Mouse (Mus musculus) lung, embryonic 14.5 days (tissue): ENCODE measurements around the gene Spock2. TPM values are rescaled to one million over a fixed set of nuclear protein-coding genes. Genes with fewer than 3 reads are reported as not detected.

Experiments
- ATAC-seq: fragments of 200-750 bp; cut with Nextera tagmentation; 2 replicates; pipeline ENCODE4 v1.8.0; 2017; ENCODE audit warnings: mild to moderate bottlenecking, moderate TSS enrichment, moderate library complexity; ENCODE audit not compliant: insufficient read depth
- DNase-seq: peaks from one replicate; pipeline ENCODE4 v3.0.0-alpha.2; 2015
- H3K27ac ChIP-seq: fragments of 300-500 bp; sonication (generic); 2 replicates; pipeline ENCODE4 v1.5.1; 2014; ENCODE audit warnings: low read depth, mild to moderate bottlenecking, moderate library complexity
- H3K27me3 ChIP-seq: fragments of 300-500 bp; sonication (generic); 2 replicates; pipeline ENCODE4 v1.6.1; 2014; ENCODE audit warnings: low read length, control low read depth; ENCODE audit not compliant: insufficient read depth
- H3K36me3 ChIP-seq: fragments of 300-500 bp; sonication (generic); 2 replicates; pipeline ENCODE4 v1.6.1; 2014; ENCODE audit warnings: control low read depth; ENCODE audit not compliant: insufficient read depth
- H3K4me1 ChIP-seq: fragments of 300-500 bp; sonication (generic); 2 replicates; pipeline ENCODE4 v1.6.1; 2014; ENCODE audit warnings: antibody characterized with exemption, control low read depth; ENCODE audit not compliant: insufficient read depth
- H3K4me2 ChIP-seq: fragments of 300-500 bp; sonication (generic); 2 replicates; pipeline ENCODE4 v1.6.1; 2014; ENCODE audit warnings: mild to moderate bottlenecking
- H3K4me3 ChIP-seq: fragments of 300-500 bp; sonication (generic); 2 replicates; pipeline ENCODE4 v1.5.1; 2014; ENCODE audit warnings: low read depth, low read length
- H3K9ac ChIP-seq: fragments of 300-500 bp; sonication (generic); 2 replicates; pipeline ENCODE4 v1.6.1; 2014
- H3K9me3 ChIP-seq: fragments of 300-500 bp; sonication (generic); 2 replicates; pipeline ENCODE4 v1.6.1; 2016; ENCODE audit warnings: low read depth, low read length, control low read depth
- CTCF ChIP-seq: IDR thresholded peaks from 2 replicates; pipeline ENCODE4 v1.5.1; 2016; ENCODE audit warnings: antibody characterized with exemption, low read depth
- WGBS: fragments of 180-500 bp; shearing (Covaris S2); extraction: QIAGEN DNeasy Blood & Tissue Kit; methylation state at CpG from one replicate; pipeline ENCODE4 v1.1.7; 2014; 5-methylcytosine and 5-hydroxymethylcytosine counted together
- polyA plus RNA-seq: library from polyadenylated mRNA; unstranded; fragments of >200 nt; fragmentation: Nextera tagmentation; extraction: Ambion mirVana; gene quantifications from 2 replicates; pipeline ENCODE4 v1.2.1, GENCODE M21; 2014

Gene Spock2
- polyA plus RNA-seq, 1 experiment from 2014 or later = 1.3 TPM

GRCm38 (mm10) chr10:60107448-60107847, 1.4 kb downstream of the Spock2 start:
- no peak overlapping the region for H3K27ac ChIP-seq
- 1% methylated on average over 28 of the region's 28 CpGs for WGBS
- peaks cover 49% of the 10 kb centered on the region for H3K27me3 ChIP-seq

GRCm38 (mm10) chr10:60108321-60109111, 2.5 kb downstream of the Spock2 start:
- DNase-seq (no peak), ATAC-seq (no peak)
- H3K4me3 ChIP-seq = no peak overlapping the region
- no peak overlapping the region for H3K27ac ChIP-seq
- peaks cover 49% of the 10 kb centered on the region for H3K27me3 ChIP-seq
- TF ChIP-seq CTCF = no peak
- no peaks in the 10 kb centered on the region for H3K36me3 ChIP-seq
- H3K9me3 ChIP-seq = no peaks in the 10 kb centered on the region
- H3K9ac ChIP-seq = no peak overlapping the region
- H3K4me2 ChIP-seq = no peak overlapping the region
- WGBS = 59% methylated on average over 17 of the region's 17 CpGs
- H3K4me1 ChIP-seq = 0 out of 2 replicates have a peak, but pooled peaks cover 5% of the 10 kb centered on the region

More at GRCm38 (mm10) chr10:60107448-60107847, 1.4 kb downstream of the Spock2 start:
- H3K4me2 ChIP-seq = peak overlapping the region; percentile 98
- H3K9ac ChIP-seq = peak overlapping the region; percentile 54
- no peaks in the 10 kb centered on the region for H3K9me3 ChIP-seq
- H3K4me1 ChIP-seq = 0 out of 2 replicates have a peak, but pooled peaks cover 5% of the 10 kb centered on the region
- H3K36me3 ChIP-seq = no peaks in the 10 kb centered on the region
- 0 out of 2 replicates have a peak, but pooled peaks have one; percentile 12 for ATAC-seq
- TF ChIP-seq CTCF = no peak
- DNase-seq = no peak
- peak overlapping the region; percentile 53 for H3K4me3 ChIP-seq

GRCm38 (mm10) chr10:60109336-60109735, 3.3 kb downstream of the Spock2 start:
- Histone ChIP-seq H3K27ac (no peak overlapping the region), H3K36me3 (no peaks in the 10 kb centered on the region), H3K4me1 (0 out of 2 replicates have a peak, but pooled peaks cover 5% of the 10 kb centered on the region), H3K9ac (no peak overlapping the region), H3K27me3 (peaks cover 45% of the 10 kb centered on the region), H3K4me2 (no peak overlapping the region), H3K9me3 (no peaks in the 10 kb centered on the region), H3K4me3 (no peak overlapping the region)
- 83% methylated on average over 8 of the region's 8 CpGs for WGBS
- no peak for TF ChIP-seq CTCF
- DNase-seq (no peak), ATAC-seq (no peak)

- Histone ChIP-seq H3K4me2 (no peak overlapping the region), H3K9me3 (no peaks in the 10 kb centered on the region), H3K36me3 (no peaks in the 10 kb centered on the region), H3K4me1 (0 out of 2 replicates have a peak, but pooled peaks cover 5% of the 10 kb centered on the region), H3K27ac (no peak overlapping the region), H3K9ac (no peak overlapping the region), H3K27me3 (peaks cover 39% of the 10 kb centered on the region), H3K4me3 (no peak overlapping the region)
- WGBS = 81% methylated on average over 8 of the region's 8 CpGs
- no peak for TF ChIP-seq CTCF
- DNase-seq (no peak), ATAC-seq (no peak)
Observed at GRCm38 (mm10) chr10:60109989-60110388, 4.0 kb downstream of the Spock2 start.

- Histone ChIP-seq H3K27ac (no peak overlapping the region), H3K4me3 (no peak overlapping the region), H3K9me3 (no peaks in the 10 kb centered on the region), H3K4me1 (peaks cover 12% of the 10 kb centered on the region; the same call in 1 of the 2 replicates), H3K36me3 (no peaks in the 10 kb centered on the region), H3K27me3 (peaks cover 29% of the 10 kb centered on the region), H3K9ac (no peak overlapping the region), H3K4me2 (no peak overlapping the region)
- ATAC-seq (no peak), DNase-seq (no peak)
- TF ChIP-seq CTCF = no peak
- WGBS = 83% methylated on average over 10 of the region's 10 CpGs
Observed at GRCm38 (mm10) chr10:60110908-60111475, 5.0 kb downstream of the Spock2 start.

- H3K27ac ChIP-seq = no peak overlapping the region
- H3K4me3 ChIP-seq = no peak overlapping the region
- peaks cover 10% of the 10 kb centered on the region; the same call in 1 of the 2 replicates for H3K4me1 ChIP-seq
- DNase-seq (no peak), ATAC-seq (no peak)
- no peak overlapping the region for H3K4me2 ChIP-seq
- no peaks in the 10 kb centered on the region for H3K9me3 ChIP-seq
- TF ChIP-seq CTCF = no peak
- H3K36me3 ChIP-seq = no peaks in the 10 kb centered on the region
- H3K9ac ChIP-seq = no peak overlapping the region
- WGBS = 83% methylated on average over 9 of the region's 9 CpGs
- H3K27me3 ChIP-seq = no peaks in the 10 kb centered on the region
Observed at GRCm38 (mm10) chr10:60113965-60114690, 8.1 kb downstream of the Spock2 start.
